Mouse (Mus musculus) spleen, postnatal 10 days (tissue): ENCODE measurements at regions not wholly inside any gene's neighbourhood (a gene's known extent, or its start where the extent isn't known, plus 50 kb on each side); places are given as distances from the start of the nearest gene placed in this dataset.
"Not testable (repeated sequence)": the region's sequence is repeated elsewhere in the genome, so short reads cannot be mapped to it uniquely, and the experiment has no call there.

ENCODE experiments used
- DNase-seq, 2 experiments: peaks; one replicate each; pipeline ENCODE4 v3.0.0; 2021 to 2022; ENCODE audit warnings: low spot score in 2 of 2

DNA sequence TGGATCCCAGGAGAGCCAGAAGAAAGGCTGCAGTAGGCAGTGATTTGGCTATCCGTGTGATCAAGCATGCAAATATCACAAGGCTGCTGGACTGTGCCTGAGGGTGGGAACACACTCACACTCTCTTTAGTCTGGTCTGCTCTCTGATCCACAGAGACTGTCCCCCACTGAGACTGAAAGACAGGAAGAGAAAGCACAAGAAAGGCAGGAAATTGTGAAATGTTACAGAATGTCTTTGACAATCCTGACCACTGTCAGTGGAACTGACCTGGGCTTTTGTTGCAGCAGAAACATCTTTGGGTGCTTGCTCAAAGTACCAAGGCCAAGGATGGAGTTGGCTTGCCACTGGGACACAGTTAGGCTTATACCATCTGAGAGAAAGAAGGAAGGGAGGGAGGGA, 52.3 kb upstream of the Gpd2 start:
- DNase-seq: no peak

DNA sequence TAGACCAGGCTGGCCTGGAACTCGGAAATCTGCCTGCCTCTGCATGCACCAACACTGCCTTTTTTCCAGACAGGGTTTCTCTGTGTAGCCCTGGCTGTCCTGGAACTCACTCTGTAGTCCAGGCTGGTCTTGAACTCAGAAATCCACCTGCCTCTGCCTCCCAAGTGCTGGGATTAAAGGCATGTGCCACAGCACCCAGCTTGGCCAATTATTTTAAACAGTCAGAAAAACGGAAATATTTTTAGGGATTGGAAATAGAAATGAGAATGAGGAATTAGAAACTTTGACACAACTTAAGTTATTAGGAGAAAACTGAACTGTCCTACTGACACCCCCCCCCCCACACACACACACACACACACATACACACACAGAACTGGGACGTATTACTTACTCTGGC, 54.3 kb upstream of the Gpd2 start:
- not testable (repeated sequence) for DNase-seq

- DNase-seq: peak; percentile 87 to 95
These were observed 55.5 kb upstream of the Gpd2 start for GRCm38 (mm10) chr2:57181692-57182541.

GRCm38 (mm10) chr2:57181350-57181691, 56.1 kb upstream of the Gpd2 start:
- no peak for DNase-seq

GRCm38 (mm10) chr2:57178056-57178455, 54.3 kb upstream of the Nr4a2 start:
- DNase-seq: no peak

- DNase-seq: no peak
These were observed 52.7 kb upstream of the Nr4a2 start for GRCm38 (mm10) chr2:57176547-57176946.

DNA sequence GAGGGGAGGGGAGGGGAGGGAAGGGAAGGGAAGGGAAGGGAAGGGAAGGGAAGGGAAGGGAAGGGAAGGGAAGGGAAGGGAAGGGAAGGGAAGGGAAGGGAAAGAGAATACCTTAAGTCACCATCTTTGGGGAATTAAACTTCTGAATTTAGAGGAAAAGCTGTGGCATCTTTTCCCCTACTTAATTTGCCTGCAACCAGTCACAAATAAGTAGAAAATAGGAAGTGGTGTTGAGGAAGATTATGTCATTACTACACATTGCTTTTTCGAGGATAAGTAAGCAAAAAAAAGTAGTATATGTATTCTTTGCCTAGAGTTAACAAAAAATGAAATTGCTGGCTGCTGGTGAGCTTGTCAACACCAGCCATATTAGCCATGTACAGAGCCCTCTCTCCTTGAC, 51.4 kb upstream of the Nr4a2 start:
- no peak for DNase-seq
